In the genomic region with DNA sequence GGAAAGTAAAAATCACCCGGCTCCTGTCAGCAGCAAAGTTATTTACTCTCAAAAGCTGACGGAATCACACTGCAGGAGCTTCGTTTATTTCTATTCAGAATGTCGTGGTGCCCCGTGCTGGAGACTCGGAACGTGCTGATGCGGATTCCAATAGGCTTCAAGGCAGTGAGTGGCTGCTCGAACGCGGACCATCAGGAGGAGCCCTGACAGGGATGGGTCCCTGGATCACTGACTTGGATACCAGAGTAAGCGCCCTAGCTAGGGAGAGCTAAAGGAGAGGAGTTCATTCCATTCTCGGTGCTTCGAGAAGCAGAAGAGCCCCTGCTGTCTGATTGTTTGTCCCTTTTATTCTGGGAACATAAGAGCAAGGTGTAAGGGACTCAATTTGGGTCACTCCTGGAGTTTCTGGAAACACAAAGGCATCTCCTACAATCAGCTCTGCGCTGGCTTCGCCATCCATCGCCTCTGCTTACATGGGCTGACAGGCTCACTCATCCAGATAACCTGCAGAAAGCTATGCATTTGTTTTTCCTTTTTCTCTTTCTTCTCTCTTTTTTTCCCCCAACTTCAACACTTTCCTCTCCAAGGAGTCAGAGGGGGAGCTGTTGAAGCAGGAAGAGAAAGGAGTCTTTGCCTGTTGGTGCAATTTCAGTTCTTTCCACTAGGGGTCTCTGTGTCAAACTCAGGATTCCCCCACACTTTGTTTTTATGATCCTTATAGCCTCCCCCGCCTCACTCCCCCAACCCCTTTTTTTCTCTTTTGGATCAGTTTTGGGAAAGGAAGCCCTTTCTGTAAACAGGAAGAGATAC, we compare ENCODE assay signal across 8 mouse cellular contexts.
DNase-seq lines count a peak whose midpoint lies in the region; ATAC-seq lines count a peak whose summit lies in the region.

No protein-coding gene starts in this region.

- H3K4me2 ChIP-seq in heart, embryonic 15.5 days, result peak overlapping the region; percentile 57
- H3K4me2 ChIP-seq in kidney, embryonic 16.5 days (replicated peaks; ENCODE audit: low read depth, low read length), result peak overlapping the region; percentile 45

- peak overlapping the region; percentile 28 for H3K4me3 ChIP-seq in heart, embryonic 15.5 days
- no peak overlapping the region for H3K4me3 ChIP-seq in kidney, embryonic 16.5 days (ENCODE audit: low read length)

- no peak for ATAC-seq in heart, embryonic 15.5 days (replicated peaks; ENCODE audit: insufficient number of reproducible peaks, insufficient read depth, low FRiP score, low read depth)
- 0 out of 2 replicates have a peak, but pooled peaks have one; percentile 33 for ATAC-seq in kidney, embryonic 16.5 days (ENCODE audit: low FRiP score, low TSS enrichment)
- ATAC-seq in megakaryocyte-erythroid progenitor cell, adult 5-6 weeks (replicated peaks; ENCODE audit: low FRiP score, low TSS enrichment, poor library complexity, severe bottlenecking), result peak; percentile 67

- 0 out of 2 replicates have a peak, but pooled peaks cover 3% of the 10 kb centered on the region for H3K27me3 ChIP-seq in heart, embryonic 15.5 days
- no peaks in the 10 kb centered on the region for H3K27me3 ChIP-seq in kidney, embryonic 16.5 days (ENCODE audit: insufficient read depth, low read length)

- peak; percentile 21 to 81 for DNase-seq in adrenal gland, adult (ENCODE audit: inconsistent age in 2 of 2, low spot score in 1 of 2)
- DNase-seq in adrenal gland, postnatal 4 days (ENCODE audit: low spot score in 2 of 2), result no peak
- peak; percentile 6 for DNase-seq in MN1 (ENCODE audit: low spot score)
- peak; percentile 71 for DNase-seq in embryo, embryonic 11 days
- DNase-seq in thymus, postnatal 25 days, result peak; percentile 9

- H3K9me3 ChIP-seq in heart, embryonic 15.5 days (replicated peaks), result no peaks in the 10 kb centered on the region
- H3K9me3 ChIP-seq in kidney, embryonic 16.5 days (ENCODE audit: low read length), result no peaks in the 10 kb centered on the region

- no peaks in the 10 kb centered on the region for H3K36me3 ChIP-seq in heart, embryonic 15.5 days
- H3K36me3 ChIP-seq in kidney, embryonic 16.5 days (ENCODE audit: insufficient read depth, low read length), result no peaks in the 10 kb centered on the region

- 12% methylated on average over 18 of the region's 18 CpGs for WGBS in heart, embryonic 15.5 days
- 21% methylated on average over 18 of the region's 18 CpGs for WGBS in kidney, embryonic 16.5 days

- H3K4me1 ChIP-seq in heart, embryonic 15.5 days (replicated peaks), result peaks cover 6% of the 10 kb centered on the region
- peaks cover 16% of the 10 kb centered on the region for H3K4me1 ChIP-seq in kidney, embryonic 16.5 days (ENCODE audit: insufficient read depth, low read length)

- H3K9ac ChIP-seq in heart, embryonic 15.5 days, result no peak overlapping the region
- H3K9ac ChIP-seq in kidney, embryonic 16.5 days (replicated peaks; ENCODE audit: low read length), result peak overlapping the region; percentile 34; the same call in 1 of the 2 replicates

- H3K27ac ChIP-seq in heart, embryonic 15.5 days, result no peak overlapping the region
- no peak overlapping the region for H3K27ac ChIP-seq in kidney, embryonic 16.5 days (ENCODE audit: low read length)

Comparison
In these comparisons a context has a peak if more than half of its experiments do, and no peak if none do; other contexts are left out.
1. DNase-seq: peak in adrenal gland, adult (2 of 2), MN1 (single experiment), embryo, embryonic 11 days (single experiment) and thymus, postnatal 25 days (single experiment); none in adrenal gland, postnatal 4 days (0 of 2).